Mouse (Mus musculus) spleen, adult 12 weeks (tissue): ENCODE results near the gene Samd14.
A peak's percentile ranks its signal among the peaks of the same experiment; 100 is the strongest.

Experiments
- DNase-seq: peaks from one replicate; pipeline ENCODE4 v3.0.0; 2022; ENCODE audit warnings: low spot score

Samd14 gene

DNA sequence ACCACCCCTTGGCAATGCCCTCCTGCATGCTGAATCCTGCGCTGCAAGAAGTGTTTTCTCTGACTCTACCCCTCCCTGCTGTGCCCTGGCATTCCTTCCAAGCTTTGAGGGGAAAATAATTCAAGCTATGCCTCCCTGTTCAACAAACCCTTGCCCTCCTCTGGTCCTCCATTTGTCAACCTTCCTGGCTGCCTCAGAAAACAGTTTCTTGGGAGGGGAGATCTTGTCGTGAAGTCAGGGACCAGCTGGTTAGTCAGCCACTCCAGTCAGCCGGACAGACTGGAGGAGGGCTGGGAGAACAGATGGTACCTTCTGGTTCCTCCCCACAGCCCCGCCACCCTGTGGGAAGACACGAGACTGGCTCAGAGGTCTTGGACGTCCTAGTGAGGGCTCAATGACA, 27.6 kb downstream of the Samd14 start:
- DNase-seq = no peak

DNA sequence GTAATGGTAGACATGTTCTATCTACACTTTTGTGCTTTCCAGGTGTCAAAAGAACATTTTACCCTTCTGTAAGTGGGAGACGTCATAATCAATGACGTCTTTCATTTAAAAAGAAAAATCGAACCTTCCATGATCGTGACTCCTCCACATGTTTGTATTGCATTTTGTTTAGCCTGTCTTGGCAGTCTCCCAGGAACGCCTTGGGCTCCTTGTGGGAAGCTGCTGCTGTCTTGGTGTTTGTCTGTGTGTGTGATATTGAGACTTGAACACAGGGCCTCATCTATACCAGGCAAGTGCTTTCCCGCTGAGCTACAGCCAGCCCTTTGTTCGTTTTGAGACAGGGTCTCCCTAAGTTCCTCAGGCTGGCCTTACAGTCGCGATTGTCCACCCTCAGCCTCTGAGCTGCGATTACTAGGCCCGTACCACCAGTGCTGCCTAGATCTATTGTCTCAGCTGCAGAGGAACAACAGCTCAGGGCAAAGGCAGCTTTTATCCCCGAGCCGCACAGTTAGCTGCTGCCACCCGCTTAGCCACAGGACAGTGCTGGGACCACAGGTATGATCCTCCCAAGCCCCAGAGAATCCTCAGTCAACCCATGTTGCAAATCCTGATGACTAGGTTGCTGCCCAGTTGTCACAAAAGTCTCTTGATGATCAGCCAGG, 28.6 kb downstream of the Samd14 start:
- DNase-seq = no peak

DNA sequence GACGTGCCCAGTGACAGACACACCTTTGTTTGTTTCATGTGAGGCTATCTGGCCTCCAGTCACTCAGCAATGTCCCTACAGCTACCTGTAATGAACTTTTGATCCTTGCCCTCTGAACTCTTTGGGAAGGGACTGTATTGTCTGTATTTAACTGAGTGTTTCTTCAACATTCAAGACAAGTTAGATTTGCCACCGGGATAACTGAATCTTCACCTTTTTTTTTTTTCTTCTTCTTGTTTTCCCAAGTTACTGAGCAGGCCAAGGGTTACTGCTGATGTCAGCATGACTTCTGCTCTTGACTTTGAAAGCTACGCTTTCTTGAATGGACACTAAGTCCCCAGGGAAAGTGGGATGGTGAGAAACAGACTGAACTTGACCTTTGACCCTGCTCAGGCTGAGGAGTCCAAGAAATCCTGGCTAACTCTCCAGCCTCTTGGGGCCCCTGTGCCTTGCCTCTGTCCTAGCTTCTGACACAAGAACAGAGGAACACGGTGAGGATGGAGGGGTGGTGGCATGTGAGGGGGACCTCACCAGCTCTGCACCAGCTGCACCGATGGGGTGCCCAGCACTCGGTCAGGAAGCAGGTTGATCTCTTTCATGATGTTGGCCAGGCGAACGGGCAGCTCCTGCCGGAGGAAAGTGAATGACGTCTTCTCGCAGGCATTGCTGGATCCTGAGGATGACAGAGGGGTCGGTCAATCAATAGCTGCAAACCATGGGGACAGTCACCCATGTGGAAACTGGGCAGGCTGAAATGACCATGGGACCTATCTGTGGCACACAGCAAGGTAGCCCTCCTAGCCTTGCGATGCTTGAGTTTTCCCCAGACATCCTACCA, 29.4 kb downstream of the Samd14 start:
- DNase-seq = no peak

DNA sequence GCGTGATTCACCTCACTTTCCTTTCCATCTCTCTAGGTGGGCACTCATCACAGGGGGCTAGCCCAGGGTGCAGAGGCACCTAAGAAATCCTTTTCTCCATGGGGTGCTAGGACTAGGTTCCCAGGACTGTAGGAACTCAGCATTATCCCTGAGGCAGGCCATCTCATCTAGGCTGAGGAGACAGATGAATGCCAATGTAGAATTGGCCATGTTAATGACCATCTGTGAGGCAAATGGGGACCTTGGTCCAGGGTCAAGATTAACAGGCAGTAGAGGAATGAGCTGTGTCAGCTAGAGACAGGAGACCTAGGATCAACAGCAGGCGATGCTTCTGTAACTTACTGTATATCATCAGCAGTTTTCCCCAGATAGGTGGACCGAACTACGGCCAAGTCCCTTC, 30.1 kb downstream of the Samd14 start:
- DNase-seq = no peak

DNA sequence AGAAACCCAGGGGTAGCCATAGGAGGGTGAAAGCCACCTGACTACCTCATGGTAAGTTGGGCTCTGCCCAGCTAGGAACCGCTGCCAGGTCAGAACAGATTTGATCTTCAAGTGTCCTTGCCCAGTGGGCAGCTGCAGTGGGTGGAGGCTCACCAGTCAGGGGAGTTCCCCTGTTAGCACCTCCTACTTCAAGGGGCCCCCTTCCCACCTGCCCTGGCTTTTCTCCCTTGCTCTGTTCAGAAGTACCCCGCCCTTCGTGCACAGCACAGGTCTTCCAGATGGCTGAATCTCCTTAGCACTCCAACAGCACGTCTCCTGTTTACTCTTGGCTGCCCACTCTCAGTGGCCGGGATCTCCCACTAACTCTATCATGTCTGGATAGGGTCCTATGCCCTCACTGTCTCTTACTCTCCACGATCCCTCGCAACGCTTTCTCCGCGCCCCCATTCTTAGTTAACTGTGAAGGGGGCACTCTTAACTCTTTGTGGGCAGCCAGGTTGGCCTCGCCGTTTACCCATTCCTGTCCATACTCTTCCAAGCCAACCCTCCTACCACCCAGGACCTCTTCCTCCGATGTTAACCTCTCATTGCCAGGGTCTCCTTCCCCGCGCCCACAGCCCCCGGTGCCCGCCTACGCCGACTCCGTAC, 30.9 kb downstream of the Samd14 start:
- peak; percentile 19 for DNase-seq

DNA sequence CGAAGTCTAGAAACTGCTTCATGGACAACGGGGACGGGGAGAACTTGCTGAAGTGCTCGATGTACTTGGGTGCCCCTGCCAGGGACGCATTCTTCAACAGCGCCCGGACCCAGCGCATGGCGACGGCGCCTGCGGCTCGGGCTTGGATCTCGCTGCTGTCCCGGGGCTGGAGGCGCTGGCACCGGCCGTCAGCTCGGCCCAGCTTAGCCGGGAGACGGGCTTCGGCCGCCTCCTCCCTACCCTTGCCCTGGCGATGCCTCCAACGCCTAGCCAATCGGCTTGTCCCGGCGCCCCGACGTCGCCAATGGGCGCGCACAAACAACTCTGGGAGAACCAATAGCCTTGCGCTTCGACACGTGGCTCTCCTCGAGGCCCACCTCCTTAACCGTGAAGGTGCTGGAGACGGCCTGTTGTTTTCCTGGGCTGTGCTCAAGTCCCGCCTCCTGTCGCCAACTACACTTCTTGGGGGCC, 31.5 kb downstream of the Samd14 start, which contains the start of gene Pdk2:
Gene Pdk2 (minus strand): TSS at position 216 of the 471 bp plus-strand sequence.
- peak; percentile 90 for DNase-seq

DNA sequence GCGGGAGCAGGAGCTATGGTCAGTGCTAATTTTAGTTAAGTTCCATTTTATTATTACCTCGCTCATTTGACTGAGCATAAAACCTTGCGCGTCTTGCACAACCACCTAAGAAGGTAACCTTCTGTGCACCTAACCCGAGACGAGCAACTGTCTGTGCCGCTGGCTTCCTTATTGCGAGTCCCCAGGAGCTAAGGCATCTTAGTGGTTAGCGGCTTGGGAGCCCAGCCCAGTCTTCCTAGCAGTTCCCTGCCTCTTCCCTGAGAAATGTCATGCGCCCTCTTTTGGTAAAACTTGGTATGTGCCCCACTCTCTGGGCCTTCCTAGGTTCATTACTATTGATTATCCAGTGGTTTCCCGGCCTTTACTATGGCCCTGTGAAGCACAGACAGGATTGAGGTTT, 32.4 kb downstream of the Samd14 start:
- DNase-seq = peak; percentile 67

DNA sequence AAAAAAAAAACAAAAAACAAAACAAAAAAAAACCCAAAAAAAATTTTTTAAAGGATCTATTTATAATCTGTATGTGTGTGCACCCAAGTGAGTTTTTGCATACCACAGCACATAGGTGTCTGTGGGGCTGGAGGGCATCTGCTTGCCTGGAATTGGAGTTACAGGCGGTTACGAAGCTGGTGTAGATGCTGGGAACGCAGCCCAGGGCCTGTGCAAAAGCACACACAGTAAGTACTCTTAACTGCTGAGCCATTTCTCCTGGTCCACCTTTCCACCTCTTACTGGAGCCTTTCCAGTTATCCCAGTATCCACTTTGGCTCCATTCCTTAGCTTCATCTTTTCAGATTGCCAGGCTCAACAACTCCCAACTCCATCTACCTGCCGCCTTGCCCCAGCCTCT, 33.4 kb downstream of the Samd14 start:
- no peak for DNase-seq

DNA sequence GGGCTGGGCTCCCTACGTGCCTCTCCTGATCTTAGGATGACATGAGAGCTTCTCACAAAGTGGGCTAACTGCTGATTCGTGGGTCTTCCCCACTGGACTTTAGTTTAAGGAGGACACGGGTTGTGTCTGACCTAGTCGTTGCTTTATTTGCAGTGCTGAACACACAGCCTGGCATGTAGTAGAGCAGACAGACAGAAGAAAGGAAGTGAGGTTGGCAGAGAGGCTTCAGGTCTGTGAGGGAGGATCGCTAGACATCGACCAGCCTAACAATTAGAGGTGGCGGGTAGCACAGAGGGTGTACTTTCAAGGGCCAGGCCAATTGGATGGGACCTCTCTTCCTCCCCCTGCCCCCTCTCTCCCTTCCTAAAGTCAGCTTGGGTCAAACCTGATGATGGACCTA, 33.9 kb downstream of the Samd14 start:
- no peak for DNase-seq

DNA sequence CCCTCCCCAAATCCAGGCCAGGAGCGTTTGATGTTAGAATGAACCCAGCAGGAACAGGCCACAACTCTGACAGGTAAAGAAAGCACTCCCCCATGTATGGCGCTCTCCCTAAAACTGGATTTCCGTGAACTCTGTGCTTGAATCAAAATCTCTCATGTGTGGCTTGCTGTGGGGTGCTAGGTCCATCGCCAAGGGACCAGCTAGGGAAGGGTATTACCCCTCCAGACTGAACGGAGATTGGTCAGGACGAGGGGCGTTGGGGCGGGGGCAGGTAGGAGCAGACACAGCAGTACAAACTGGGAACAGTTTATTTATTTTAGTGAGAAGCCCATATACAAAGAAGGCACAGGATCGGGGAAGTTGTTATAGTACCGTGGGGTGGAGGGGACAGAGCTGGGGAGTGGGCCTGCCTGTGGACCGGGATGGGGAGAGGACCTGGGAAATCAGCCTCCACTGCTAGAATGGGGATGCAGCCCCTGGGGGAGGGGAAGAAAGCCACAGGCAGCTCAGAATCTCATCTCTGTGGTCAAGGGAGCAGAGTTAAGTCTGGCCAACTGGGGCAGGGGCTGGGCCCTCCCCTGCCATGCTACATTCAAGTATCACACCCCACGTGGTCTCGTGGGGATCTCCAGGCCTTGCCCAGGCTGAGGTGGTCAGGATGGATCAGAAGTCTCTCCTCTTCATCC, 34.6 kb downstream of the Samd14 start:
- DNase-seq = no peak

DNA sequence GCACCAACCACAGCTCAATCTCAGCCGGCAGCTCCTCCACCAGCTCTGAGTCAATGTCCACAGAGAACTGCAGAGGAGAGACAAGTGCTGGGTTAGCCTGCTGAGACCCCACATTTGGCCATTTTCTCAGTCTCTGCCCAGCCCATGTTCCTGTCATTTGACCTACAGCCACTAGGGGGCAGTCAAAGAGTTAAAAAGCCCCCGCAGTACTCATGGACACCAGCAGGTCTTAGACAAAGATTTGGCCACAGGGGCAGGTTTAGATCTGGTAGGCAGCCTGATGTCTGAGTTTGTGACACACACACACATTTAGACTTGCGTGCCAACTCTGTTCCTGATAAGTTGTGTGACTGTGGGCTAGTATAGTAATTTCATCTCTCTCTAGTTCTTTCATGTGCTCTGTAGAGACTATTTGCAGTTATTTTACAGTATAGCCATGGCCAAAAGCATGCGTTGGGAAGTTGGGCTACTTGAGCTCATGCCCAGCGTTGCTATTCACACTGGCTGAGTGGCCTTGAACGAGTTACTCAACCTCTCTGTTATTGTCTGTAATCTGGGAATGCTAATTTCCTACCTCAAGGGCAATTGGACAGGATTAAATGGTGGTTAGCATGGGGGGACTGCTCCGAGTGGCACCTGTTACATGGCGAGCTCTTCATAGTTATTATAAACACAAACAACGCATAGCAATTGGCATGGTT, 37.5 kb downstream of the Samd14 start:
- DNase-seq = no peak

DNA sequence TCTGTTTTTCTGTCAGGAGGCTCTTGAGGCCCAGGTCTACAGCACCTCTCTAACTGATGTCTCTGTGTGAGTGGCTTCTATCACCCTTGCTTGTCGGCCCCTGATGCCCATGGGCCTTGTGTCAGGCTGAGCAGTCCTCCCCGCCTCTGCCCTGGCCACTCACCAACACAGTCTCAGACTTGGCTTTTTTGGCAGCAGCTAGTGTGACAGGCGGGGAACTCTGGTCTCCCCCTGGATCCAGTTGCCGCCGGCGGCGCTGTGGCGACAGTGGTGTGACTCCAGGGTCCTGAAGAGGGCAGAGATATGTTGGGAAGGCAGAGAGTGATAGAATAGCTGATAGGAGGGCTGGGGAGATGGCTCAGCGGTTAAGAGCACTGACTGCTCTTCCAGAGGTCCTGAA, 43.4 kb downstream of the Samd14 start:
- no peak for DNase-seq

DNA sequence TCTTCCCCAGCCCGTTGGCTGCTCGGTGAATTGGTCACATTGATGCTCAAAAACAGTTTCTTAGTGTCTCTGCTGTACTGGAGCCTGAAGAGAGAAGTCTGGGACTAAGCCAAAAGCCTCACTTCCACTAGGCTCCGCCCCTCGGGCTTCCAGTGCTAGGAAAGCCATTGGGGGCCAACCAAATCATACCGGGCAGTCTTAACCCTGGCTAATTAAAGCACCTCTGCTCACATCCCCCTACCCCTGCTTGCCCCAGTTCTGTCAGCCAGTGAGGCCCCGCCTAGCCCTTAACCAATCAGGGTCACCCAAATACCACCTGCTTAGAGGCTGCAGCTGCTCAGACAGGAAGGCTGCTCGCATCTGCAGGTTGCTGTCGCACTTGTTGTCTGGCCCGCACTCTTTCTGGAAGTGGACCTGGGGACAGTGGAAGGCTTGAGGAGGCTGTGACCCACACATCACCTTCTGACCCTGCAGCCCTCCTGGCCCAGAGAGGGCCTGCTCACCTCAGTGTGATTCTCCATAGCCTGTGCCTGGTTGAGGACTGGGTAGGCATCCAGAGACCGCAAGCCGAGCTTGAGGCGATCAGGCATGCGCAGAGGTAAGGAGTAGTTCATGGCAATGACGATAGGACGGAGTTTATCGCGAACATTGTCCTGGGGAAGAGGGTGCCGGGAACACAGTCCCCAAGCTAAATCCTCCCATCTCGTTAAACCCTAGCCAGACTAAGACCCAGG, 47.3 kb downstream of the Samd14 start:
- DNase-seq = no peak

DNA sequence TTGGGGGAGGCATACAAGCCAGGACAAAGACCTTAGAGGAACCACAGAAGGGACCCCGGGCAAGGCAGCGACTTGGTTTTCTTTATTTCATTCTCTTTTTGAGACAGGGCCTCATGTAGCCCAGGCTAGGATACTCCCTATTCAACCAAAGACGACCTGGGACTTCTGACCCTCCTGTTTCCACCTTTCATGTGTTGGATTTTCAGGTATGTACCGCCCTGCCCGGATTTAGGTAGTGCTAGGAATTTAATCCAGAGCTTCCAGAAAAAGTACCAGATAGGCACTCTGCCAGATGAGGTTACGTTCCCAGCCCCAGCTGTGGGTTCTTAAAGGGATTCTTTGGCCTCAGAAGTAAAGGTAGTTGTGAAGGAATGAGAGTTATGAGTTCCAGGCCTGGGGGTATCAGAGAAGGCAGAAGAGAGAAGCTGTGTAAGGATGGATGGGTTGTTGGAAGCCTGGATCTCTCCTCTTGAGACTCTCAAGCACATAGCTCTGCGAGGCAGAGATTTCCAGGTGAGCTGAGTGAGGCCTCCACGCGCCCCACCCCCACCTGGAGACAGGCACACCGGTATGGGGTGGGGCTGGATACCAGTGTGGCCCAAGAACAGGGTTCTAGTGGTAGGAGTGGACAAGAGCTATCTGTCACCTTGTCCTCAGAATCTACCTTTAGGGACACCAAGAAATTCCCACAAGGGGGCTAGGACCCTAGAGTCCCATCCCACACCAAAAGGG, 59.7 kb downstream of the Samd14 start:
- no peak for DNase-seq

DNA sequence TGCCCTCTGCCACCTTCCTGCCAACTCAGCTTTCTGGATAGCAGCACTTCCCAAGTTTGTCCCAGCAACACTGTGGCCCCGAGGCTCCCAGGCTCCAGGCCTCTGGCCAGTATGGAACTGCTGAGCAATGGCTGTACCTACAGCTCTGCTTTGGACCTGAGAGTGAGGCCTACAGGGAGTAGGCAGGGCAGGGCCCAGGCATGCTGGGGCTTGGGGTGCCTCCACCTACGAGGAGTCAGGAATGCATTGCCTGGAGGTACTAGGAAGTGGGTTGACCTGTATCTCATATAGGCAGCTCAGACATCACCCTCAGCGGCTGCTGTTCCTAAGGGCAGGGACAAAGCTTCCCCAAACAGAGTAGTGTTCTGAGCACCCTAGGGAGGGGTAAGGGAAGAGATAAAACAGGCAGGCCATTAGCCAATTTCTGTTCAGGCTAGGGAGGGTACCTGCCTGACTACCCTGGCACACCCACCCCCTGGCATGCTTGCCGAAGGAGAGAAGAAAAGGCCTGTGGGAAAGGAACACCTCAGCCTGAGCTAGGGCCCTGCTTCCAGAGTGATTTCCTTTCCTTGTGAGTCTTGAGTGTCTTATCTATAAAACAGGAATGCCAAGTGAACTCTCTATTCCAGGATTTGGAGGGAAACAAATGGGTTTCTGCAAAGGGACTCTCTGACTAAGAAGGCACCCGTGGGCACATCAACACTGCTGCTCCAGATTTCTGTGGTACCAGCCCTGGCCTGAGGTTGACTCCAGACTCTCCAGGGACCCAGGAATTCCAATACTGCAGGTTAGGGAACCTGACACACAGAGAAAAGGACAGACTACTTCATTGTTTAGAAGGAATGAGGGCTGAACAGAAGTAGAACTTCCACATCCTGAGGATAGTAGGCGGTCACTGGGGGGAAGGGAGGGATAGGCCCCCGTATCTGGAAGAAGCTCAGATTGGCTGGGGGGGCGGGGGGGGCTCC, 60.7 kb downstream of the Samd14 start:
- DNase-seq = no peak

DNA sequence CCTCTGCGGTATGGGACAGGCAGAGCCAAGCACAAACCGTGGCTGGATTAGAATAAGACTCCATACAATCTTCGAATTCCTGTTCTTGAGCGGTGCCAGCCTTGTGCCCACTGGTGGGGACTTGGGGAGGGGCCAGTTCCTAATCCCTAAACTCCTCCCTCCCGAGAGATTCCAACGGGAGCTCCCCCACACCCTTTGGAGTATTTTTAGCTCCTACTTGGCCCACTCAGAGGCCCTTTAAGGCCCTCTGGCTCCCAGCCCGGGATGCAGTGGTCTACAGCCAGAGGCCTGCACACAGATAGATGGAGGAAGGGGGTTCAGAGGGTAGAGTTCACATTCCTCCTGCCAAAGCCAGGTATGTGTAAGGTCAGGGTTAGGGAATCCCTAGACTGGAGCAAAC, 61.6 kb downstream of the Samd14 start:
- no peak for DNase-seq

DNA sequence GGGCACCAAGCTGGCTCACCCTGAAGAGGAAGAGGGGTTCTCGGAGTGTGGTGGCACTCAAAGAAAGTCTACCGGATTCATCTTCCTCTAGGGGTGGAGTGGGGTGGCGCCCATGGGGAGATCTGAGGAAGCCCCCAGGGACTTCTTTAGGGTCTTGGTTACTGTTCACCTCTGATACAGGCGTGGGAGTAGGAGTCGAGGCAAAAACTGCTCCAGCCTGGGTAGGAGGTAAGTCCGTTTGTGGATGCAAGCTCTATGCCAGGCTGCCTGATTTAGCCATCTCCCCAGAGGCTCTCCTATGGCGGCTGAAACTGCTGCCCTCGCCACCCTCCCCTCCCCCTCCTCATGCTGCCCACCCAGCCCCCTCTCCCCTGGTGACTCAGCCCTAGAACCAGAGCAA, 62.5 kb downstream of the Samd14 start:
- DNase-seq = no peak

DNA sequence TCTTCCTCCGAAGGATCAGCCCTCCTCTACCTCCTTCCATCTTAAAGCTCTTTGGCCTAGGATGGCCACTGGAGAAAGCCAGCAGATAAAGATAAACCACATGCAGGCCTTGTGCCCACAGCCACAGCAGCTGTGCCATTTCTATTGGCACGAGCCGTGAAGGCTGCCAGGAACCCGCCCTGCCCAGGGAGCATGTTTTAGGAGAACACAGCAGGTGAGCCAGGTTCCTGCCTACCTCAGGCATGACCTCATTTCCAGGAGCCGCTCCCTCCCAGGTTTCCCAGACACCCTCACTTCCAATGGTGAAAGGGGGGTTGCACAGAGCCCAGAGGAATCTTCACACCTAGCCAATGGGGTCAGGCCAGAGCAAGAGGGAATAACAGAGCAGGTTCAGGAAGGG, 63.1 kb downstream of the Samd14 start:
- no peak for DNase-seq

DNA sequence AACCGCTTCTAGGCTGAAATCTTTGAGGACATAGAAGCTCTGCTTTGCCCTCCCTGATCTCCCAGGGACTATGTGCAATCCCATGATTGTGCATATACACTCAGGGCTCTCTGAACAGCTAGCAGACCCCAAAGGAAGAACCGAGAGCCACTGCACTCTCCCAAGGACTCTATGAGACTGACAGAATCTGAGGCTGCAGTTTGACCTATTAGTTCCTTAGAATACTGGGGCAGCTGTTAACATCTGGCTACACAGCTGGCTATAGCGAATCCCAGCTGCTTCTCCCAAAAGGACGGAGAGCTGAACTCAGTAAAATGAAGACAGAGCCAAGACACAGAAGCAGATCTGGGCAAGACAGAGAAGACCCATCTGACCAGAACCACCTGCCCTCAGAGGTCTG, 64.2 kb downstream of the Samd14 start:
- DNase-seq = no peak
